Mouse (Mus musculus) myocyte (in vitro differentiated cells): ENCODE measurements around the gene Gm42791.

Source experiments
- CEBPB ChIP-seq: IDR thresholded peaks from 2 replicates; pipeline ENCODE4 v1.6.1; 2011; ENCODE audit warnings: mild to moderate bottlenecking, moderate library complexity; ENCODE audit not compliant: poor library complexity, insufficient read depth, severe bottlenecking
- E2F4 ChIP-seq: IDR thresholded peaks from one replicate; pipeline ENCODE4 v1.6.1; 2011; ENCODE audit warnings: mild to moderate bottlenecking, control low read depth, moderate library complexity; ENCODE audit not compliant: insufficient read depth
- MAX ChIP-seq: IDR thresholded peaks from one replicate; pipeline ENCODE4 v1.6.1; 2011; ENCODE audit warnings: low read depth, mild to moderate bottlenecking, control low read depth
- MYOD1 ChIP-seq, 3 experiments: IDR thresholded peaks; one replicate each; pipeline ENCODE4 v1.6.1; 2011; ENCODE audit warnings: control low read depth in 2 of 3, low read depth in 2 of 3, mild to moderate bottlenecking in 2 of 3, moderate library complexity in 1 of 3; ENCODE audit not compliant: insufficient read length in 2 of 3, control insufficient read depth in 1 of 3
- MYOG ChIP-seq, 3 experiments: IDR thresholded peaks; one replicate each; pipeline ENCODE4 v1.6.1; 2011; ENCODE audit warnings: control low read depth in 2 of 3, low read depth in 2 of 3, mild to moderate bottlenecking in 2 of 3; ENCODE audit not compliant: insufficient read length in 2 of 3, control insufficient read depth in 1 of 3, insufficient read depth in 1 of 3
- POLR2A ChIP-seq: IDR thresholded peaks from one replicate; pipeline ENCODE4 v1.6.1; 2011; ENCODE audit warnings: low read depth, mild to moderate bottlenecking, control low read depth, moderate library complexity; ENCODE audit not compliant: insufficient read length
- USF1 ChIP-seq: IDR thresholded peaks from one replicate; pipeline ENCODE4 v1.6.1; 2011; ENCODE audit warnings: low read depth, mild to moderate bottlenecking, control low read depth, moderate library complexity

DNA sequence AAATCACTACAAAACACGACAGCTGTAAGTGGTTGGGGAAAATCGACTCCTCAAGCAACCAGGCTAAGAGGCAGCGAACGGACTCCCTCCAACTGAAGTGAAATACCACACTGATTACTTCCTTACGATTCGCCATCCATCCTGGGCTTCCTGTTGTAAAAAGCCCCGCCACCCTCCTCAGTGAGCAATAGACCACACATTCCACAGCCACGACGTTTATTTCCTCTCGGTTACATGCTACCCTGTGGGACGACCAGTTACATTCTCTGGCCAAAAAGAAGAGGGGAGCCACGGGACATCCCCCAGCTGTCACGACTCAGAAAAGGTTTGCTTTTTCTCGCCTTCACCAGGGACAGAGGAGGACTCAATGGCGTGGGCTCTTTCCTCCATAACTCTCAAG lies 44.9 kb downstream of the Gm42791 start:
- TF ChIP-seq MAX (no peak), POLR2A (peak; percentile 13), MYOG (IDR thresholded peaks at IDR 0.05; ENCODE audit: control insufficient read depth in 1 of 3, insufficient read depth in 1 of 3, insufficient read length in 2 of 3, low read depth in 2 of 3) (peak in 1 of 3 experiments; percentile 46), E2F4 (no peak), MYOD1 (IDR thresholded peaks at IDR 0.05; ENCODE audit: control insufficient read depth in 1 of 3, insufficient read length in 2 of 3, low read depth in 2 of 3) (peak in 1 of 3 experiments; percentile 32), USF1 (no peak), CEBPB (0 out of 2 replicates have a peak, but pooled peaks have one; percentile 29)
